24 mouse cellular contexts compared by ENCODE assay signal in genomic region chr6:24694455-24695410, GRCm38 (mm10). TPM values are rescaled to one million over a fixed set of nuclear protein-coding genes. Genes with fewer than 3 reads are reported as not detected.
DNase-seq lines count a peak whose midpoint lies in the region; ATAC-seq and TF ChIP-seq lines count a peak whose summit lies in the region.
"Had no signal": no experiment of that assay in that cellular context is flagged by ENCODE, and none has a peak within 500 bp of the region (broad histone marks: within the 10 kb centered on the region; RNA-seq: fewer than 3 reads in every experiment).

No protein-coding gene starts in this region.

- TF ChIP-seq CTCF in kidney, adult 2 months (conservative IDR thresholded peaks at IDR 0.05; ENCODE audit: insufficient read depth, insufficient read length, low read depth, low read length) = no peak

- H3K27ac ChIP-seq in kidney, adult 2 months (ENCODE audit: insufficient read depth, low read depth, low read length) = peak overlapping the region; percentile 13; the same call in 1 of the 2 replicates
- H3K27ac ChIP-seq in stomach, embryonic 15.5 days = no peak overlapping the region
- no peak overlapping the region for H3K27ac ChIP-seq in forebrain, embryonic 16.5 days (ENCODE audit: low read length)
- H3K27ac ChIP-seq: embryonic facial prominence, embryonic 10.5 days; heart, adult 2 months; heart, embryonic 15.5 days; hindbrain, embryonic 10.5 days; hindbrain, embryonic 15.5 days had no signal

- WGBS in kidney, adult 2 months = 58% methylated on average over 11 of the region's 11 CpGs
- WGBS in stomach, embryonic 15.5 days = 66% methylated on average over 11 of the region's 11 CpGs
- 84% methylated on average over 11 of the region's 11 CpGs for WGBS in forebrain, embryonic 16.5 days

- no peaks in the 10 kb centered on the region for H3K9me3 ChIP-seq in stomach, embryonic 15.5 days
- no peaks in the 10 kb centered on the region for H3K9me3 ChIP-seq in forebrain, embryonic 16.5 days (ENCODE audit: control insufficient read depth, low read length)
- H3K9me3 ChIP-seq: embryonic facial prominence, embryonic 10.5 days; heart, embryonic 15.5 days; hindbrain, embryonic 10.5 days; hindbrain, embryonic 15.5 days had no signal

- DNase-seq in kidney, adult 2 months = peak; percentile 39
- no peak for DNase-seq in kidney, adult 18-20 months
- DNase-seq in urinary bladder, postnatal 14 days (ENCODE audit: low spot score) = peak; percentile 24
- DNase-seq in urinary bladder, postnatal 4 days (ENCODE audit: low spot score in 2 of 2) = no peak
- DNase-seq in cerebellum, adult 18-20 months = no peak
- no peak for DNase-seq in frontal cortex, postnatal 36 days (ENCODE audit: low spot score in 2 of 2)
- DNase-seq: adrenal gland, postnatal 14 days; cerebellum, adult 11-12 months; cerebellum, adult 9-11 months; cerebellum, postnatal 36 days; gastrocnemius, postnatal 10 days; heart, adult 2 months; heart, postnatal 14 days had no signal

- no peaks in the 10 kb centered on the region for H3K36me3 ChIP-seq in kidney, adult 2 months (ENCODE audit: control insufficient read depth, insufficient read depth, low read length)
- no peaks in the 10 kb centered on the region for H3K36me3 ChIP-seq in stomach, embryonic 15.5 days
- no peaks in the 10 kb centered on the region for H3K36me3 ChIP-seq in forebrain, embryonic 16.5 days (ENCODE audit: control insufficient read depth, insufficient read depth)
- H3K36me3 ChIP-seq: embryonic facial prominence, embryonic 10.5 days; heart, embryonic 15.5 days; hindbrain, embryonic 10.5 days; hindbrain, embryonic 15.5 days had no signal

- H3K4me2 ChIP-seq in stomach, embryonic 15.5 days = no peak overlapping the region
- no peak overlapping the region for H3K4me2 ChIP-seq in forebrain, embryonic 16.5 days (ENCODE audit: low read length)
- H3K4me2 ChIP-seq: heart, embryonic 11.5 days; heart, embryonic 15.5 days; hindbrain, embryonic 15.5 days had no signal

- peaks cover 2% of the 10 kb centered on the region; the same call in 1 of the 2 replicates for H3K4me1 ChIP-seq in kidney, adult 2 months (ENCODE audit: control insufficient read depth, insufficient read depth, low read length)
- H3K4me1 ChIP-seq in stomach, embryonic 15.5 days = no peaks in the 10 kb centered on the region
- H3K4me1 ChIP-seq in forebrain, embryonic 16.5 days (replicated peaks; ENCODE audit: control insufficient read depth, insufficient read depth, low read length) = no peaks in the 10 kb centered on the region
- H3K4me1 ChIP-seq: embryonic facial prominence, embryonic 10.5 days; heart, embryonic 15.5 days; hindbrain, embryonic 10.5 days; hindbrain, embryonic 15.5 days had no signal

- H3K27me3 ChIP-seq in kidney, adult 2 months (replicated peaks; ENCODE audit: control insufficient read depth, insufficient read depth, low read length) = no peaks in the 10 kb centered on the region
- H3K27me3 ChIP-seq in stomach, embryonic 15.5 days (replicated peaks) = no peaks in the 10 kb centered on the region
- no peaks in the 10 kb centered on the region for H3K27me3 ChIP-seq in forebrain, embryonic 16.5 days (replicated peaks; ENCODE audit: control insufficient read depth, insufficient read depth, low read length)
- H3K27me3 ChIP-seq: heart, embryonic 15.5 days; hindbrain, embryonic 15.5 days had no signal

- no peak overlapping the region for H3K4me3 ChIP-seq in kidney, adult 2 months (ENCODE audit: insufficient read depth, low read depth, low read length)
- no peak overlapping the region for H3K4me3 ChIP-seq in stomach, embryonic 15.5 days (replicated peaks)
- H3K4me3 ChIP-seq in forebrain, embryonic 16.5 days (replicated peaks; ENCODE audit: low read length) = no peak overlapping the region
- H3K4me3 ChIP-seq: embryonic facial prominence, embryonic 10.5 days; heart, adult 2 months; heart, embryonic 15.5 days; hindbrain, embryonic 10.5 days; hindbrain, embryonic 15.5 days had no signal

- no peak overlapping the region for H3K9ac ChIP-seq in stomach, embryonic 15.5 days
- no peak overlapping the region for H3K9ac ChIP-seq in forebrain, embryonic 16.5 days (replicated peaks; ENCODE audit: low read depth, low read length)
- H3K9ac ChIP-seq: heart, embryonic 15.5 days; hindbrain, embryonic 15.5 days had no signal

- TF ChIP-seq POLR2A in kidney, adult 2 months (IDR thresholded peaks at IDR 0.05; ENCODE audit: low read depth, low read length) = no peak

- peak; percentile 63; the same call in 1 of the 2 replicates for ATAC-seq in stomach, embryonic 15.5 days (ENCODE audit: insufficient read depth, low FRiP score, low read depth)
- no peak for ATAC-seq in forebrain, embryonic 16.5 days
- ATAC-seq: activated CD4-positive, CD25-positive, alpha-beta regulatory T cell, adult 4 months; forebrain, embryonic 14.5 days had no signal

RNA-seq across cellular contexts. Expression of gene Wasl, which starts 29.9 kb away (rescaled TPM):
- polyA plus RNA-seq in kidney, adult 2 months (2012; rRNA removed) = 39.3 and 73.3 TPM in 2 replicates
- 70.3 and 73.1 TPM in 2 replicates for polyA plus RNA-seq in stomach, embryonic 15.5 days (2015; fragmentation: Nextera tagmentation; extraction: Ambion mirVana)
- polyA plus RNA-seq in forebrain, embryonic 16.5 days (2015; fragmentation: Nextera tagmentation; extraction: Ambion mirVana) = 58.3 and 58.5 TPM in 2 replicates

RNA-seq across cellular contexts. Expression of gene Hyal6, which starts 38.3 kb away (rescaled TPM):
- polyA plus RNA-seq in kidney, adult 2 months (2012; rRNA removed) = not detected in 2 replicates
- polyA plus RNA-seq in stomach, embryonic 15.5 days (2015; fragmentation: Nextera tagmentation; extraction: Ambion mirVana) = not detected in 2 replicates
- polyA plus RNA-seq in forebrain, embryonic 16.5 days (2015; fragmentation: Nextera tagmentation; extraction: Ambion mirVana) = not detected in 2 replicates
- polyA plus RNA-seq: activated CD4-positive, CD25-positive, alpha-beta regulatory T cell, adult 4 months; embryonic facial prominence, embryonic 10.5 days; embryonic facial prominence, embryonic 14.5 days; forebrain, embryonic 14.5 days; heart, adult 2 months; heart, embryonic 11.5 days; heart, embryonic 15.5 days; hindbrain, embryonic 10.5 days; hindbrain, embryonic 15.5 days had no signal

RNA-seq across cellular contexts. Expression of gene Hyal4, which starts 53.4 kb away (rescaled TPM):
- polyA plus RNA-seq in kidney, adult 2 months (2012; rRNA removed) = not detected in 2 replicates
- not detected in 2 replicates for polyA plus RNA-seq in stomach, embryonic 15.5 days (2015; fragmentation: Nextera tagmentation; extraction: Ambion mirVana)
- polyA plus RNA-seq in forebrain, embryonic 16.5 days (2015; fragmentation: Nextera tagmentation; extraction: Ambion mirVana) = not detected in 2 replicates
- polyA plus RNA-seq: activated CD4-positive, CD25-positive, alpha-beta regulatory T cell, adult 4 months; C2C12; embryonic facial prominence, embryonic 10.5 days; embryonic facial prominence, embryonic 14.5 days; forebrain, embryonic 14.5 days; heart, adult 2 months; heart, embryonic 11.5 days; heart, embryonic 15.5 days; hindbrain, embryonic 10.5 days; hindbrain, embryonic 15.5 days had no signal

Comparison
In these comparisons a context has a peak if more than half of its experiments do, and no peak if none do; other contexts are left out.
1. DNase-seq: peak in kidney, adult 2 months (single experiment) and urinary bladder, postnatal 14 days (single experiment); none in kidney, adult 18-20 months (single experiment), urinary bladder, postnatal 4 days (0 of 2), cerebellum, adult 18-20 months (0 of 2) and frontal cortex, postnatal 36 days (0 of 2).